Mouse (Mus musculus) heart, postnatal 0 days (tissue): ENCODE measurements around the gene Itprip.

Experiments
- CTCF ChIP-seq: IDR thresholded peaks from 2 replicates; pipeline ENCODE4 v1.5.1; 2016; ENCODE audit warnings: antibody characterized with exemption, control low read depth, low read depth
- EP300 ChIP-seq: IDR thresholded peaks from 2 replicates; pipeline ENCODE4 v1.6.1; 2016; ENCODE audit warnings: antibody characterized with exemption, low read depth

GRCm38 (mm10) chr19:47876252-47876651, 42.8 kb downstream of the Itprip start:
- TF ChIP-seq CTCF, result no peak
- TF ChIP-seq EP300, result no peak
